Mouse (Mus musculus) hindbrain, embryonic 11.5 days (tissue): Measurements from ENCODE around the gene Rassf1. TPM values are rescaled to one million over a fixed set of nuclear protein-coding genes. Genes with fewer than 3 reads are reported as not detected.

Experiments
- polyA plus RNA-seq: library from polyadenylated mRNA; unstranded; fragments of >200 nt; fragmentation: Nextera tagmentation; extraction: Ambion mirVana; gene quantifications from 2 replicates; pipeline ENCODE4 v1.2.1, GENCODE M21; 2014

The Rassf1 gene
- polyA plus RNA-seq, 1 experiment from 2014 or later, result 39.7 TPM

Other genes starting within 250 kb of the Rassf1 start
- gene Hemk1, start 213.2 kb upstream of the Rassf1 start, polyA plus RNA-seq, result 9.7 and 10.8 TPM in 2 replicates
- 1.6 and 1.9 TPM in 2 replicates for gene 6430571L13Rik, start 211.0 kb upstream of the Rassf1 start, polyA plus RNA-seq
- gene Cacna2d2, start 151.9 kb upstream of the Rassf1 start, polyA plus RNA-seq, result 2.0 and 4.2 TPM in 2 replicates
- 38.8 and 46.5 TPM in 2 replicates for gene Tmem115, start 17.6 kb upstream of the Rassf1 start, polyA plus RNA-seq
- 19.6 and 21.2 TPM in 2 replicates for gene Cyb561d2, start 9.4 kb upstream of the Rassf1 start, polyA plus RNA-seq
- gene Nprl2, start 9.3 kb upstream of the Rassf1 start, polyA plus RNA-seq, result 46.2 and 46.5 TPM in 2 replicates
- gene Zmynd10, start 4.3 kb upstream of the Rassf1 start, polyA plus RNA-seq, result 3.7 and 5.0 TPM in 2 replicates
- gene Tusc2, start 11.7 kb downstream of the Rassf1 start, polyA plus RNA-seq, result 88.2 and 92.4 TPM in 2 replicates
- gene Hyal2, start 16.4 kb downstream of the Rassf1 start, polyA plus RNA-seq, result 116 and 123 TPM in 2 replicates
- 3.6 and 4.4 TPM in 2 replicates for gene Hyal1, start 25.4 kb downstream of the Rassf1 start, polyA plus RNA-seq
- 10.5 and 11.3 TPM in 2 replicates for gene Naa80, start 27.3 kb downstream of the Rassf1 start, polyA plus RNA-seq
- gene Hyal3, start 29.3 kb downstream of the Rassf1 start, polyA plus RNA-seq, result 0.18 and 0.39 TPM in 2 replicates
- gene Ifrd2, start 36.1 kb downstream of the Rassf1 start, polyA plus RNA-seq, result 26.9 and 27.7 TPM in 2 replicates
- gene Sema3b, start 57.7 kb downstream of the Rassf1 start, polyA plus RNA-seq, result 1.4 and 1.6 TPM in 2 replicates
- 529 and 534 TPM in 2 replicates for gene Gnai2, start 83.8 kb downstream of the Rassf1 start, polyA plus RNA-seq
- 8.0 and 9.8 TPM in 2 replicates for gene Slc38a3, start 118.0 kb downstream of the Rassf1 start, polyA plus RNA-seq
- 0.84 and 1.2 TPM in 2 replicates for gene Gnat1, start 128.2 kb downstream of the Rassf1 start, polyA plus RNA-seq
- gene Sema3f, start 158.9 kb downstream of the Rassf1 start, polyA plus RNA-seq, result 10.7 and 12.0 TPM in 2 replicates
- 198 and 241 TPM in 2 replicates for gene Rbm5, start 219.4 kb downstream of the Rassf1 start, polyA plus RNA-seq